Mouse (Mus musculus): ENCODE results near the gene Fgd1.

GRCm38 (mm10) chrX:151045850-151046249 lies at the start of gene Fgd1:
- TF ChIP-seq POLR2A (IDR thresholded peaks at IDR 0.05; ENCODE audit: low read depth, low read length) (no peak), CTCF (IDR thresholded peaks at IDR 0.05; ENCODE audit: extremely low read depth, insufficient read depth, insufficient read length, insufficient replicate concordance) (no peak)

Data from spleen, adult 2 months (tissue).